Mouse (Mus musculus): ENCODE data around the gene Cblc.

The Cblc gene

GRCm38 (mm10) chr7:19782645-19783044 is 14.0 kb downstream of the Cblc start:
- DNase-seq (ENCODE audit: low spot score in 2 of 2), result no peak

- DNase-seq (ENCODE audit: low spot score in 2 of 2), result no peak
Measured at GRCm38 (mm10) chr7:19781741-19782140, 14.9 kb downstream of the Cblc start.

GRCm38 (mm10) chr7:19779903-19780302 is 16.7 kb downstream of the Cblc start:
- DNase-seq (ENCODE audit: low spot score in 2 of 2), result no peak

GRCm38 (mm10) chr7:19778645-19779044 is 18.0 kb downstream of the Cblc start:
- DNase-seq (ENCODE audit: low spot score in 2 of 2), result no peak

GRCm38 (mm10) chr7:19777049-19777723 is 19.4 kb downstream of the Cblc start:
- DNase-seq (ENCODE audit: low spot score in 2 of 2), result no peak

- no peak for DNase-seq (ENCODE audit: low spot score in 2 of 2)
Measured at GRCm38 (mm10) chr7:19771682-19772081, 24.9 kb downstream of the Cblc start.

GRCm38 (mm10) chr7:19770984-19771391 is 25.6 kb downstream of the Cblc start, which contains the start of gene Bcam:
Bcam (minus strand) TSS chr7:19771016.
- no peak for DNase-seq (ENCODE audit: low spot score in 2 of 2)

GRCm38 (mm10) chr7:19770375-19770754 is 26.2 kb downstream of the Cblc start:
- peak; percentile 42 for DNase-seq (ENCODE audit: low spot score in 2 of 2)

- DNase-seq (ENCODE audit: low spot score in 2 of 2), result no peak
Measured at GRCm38 (mm10) chr7:19769434-19770374, 26.9 kb downstream of the Cblc start.

GRCm38 (mm10) chr7:19769001-19769400 is 27.6 kb downstream of the Cblc start:
- DNase-seq (ENCODE audit: low spot score in 2 of 2), result no peak

- DNase-seq (ENCODE audit: low spot score in 2 of 2), result no peak
Measured at GRCm38 (mm10) chr7:19768251-19768650, 28.4 kb downstream of the Cblc start.

- DNase-seq (ENCODE audit: low spot score in 2 of 2), result no peak
Measured at GRCm38 (mm10) chr7:19764581-19764980, 32.0 kb downstream of the Cblc start.

- DNase-seq (ENCODE audit: low spot score in 2 of 2), result no peak
Measured at GRCm38 (mm10) chr7:19763829-19764477, 32.7 kb downstream of the Cblc start.

GRCm38 (mm10) chr7:19762283-19762682 is 34.3 kb downstream of the Cblc start:
- no peak for DNase-seq (ENCODE audit: low spot score in 2 of 2)

- DNase-seq (ENCODE audit: low spot score in 2 of 2), result no peak
Measured at GRCm38 (mm10) chr7:19760021-19760420, 36.6 kb downstream of the Cblc start.

- DNase-seq (ENCODE audit: low spot score in 2 of 2), result no peak
Measured at GRCm38 (mm10) chr7:19758623-19759022, 38.0 kb downstream of the Cblc start.

GRCm38 (mm10) chr7:19755851-19756786 is 40.5 kb downstream of the Cblc start:
- DNase-seq (ENCODE audit: low spot score in 2 of 2), result no peak

- no peak for DNase-seq (ENCODE audit: low spot score in 2 of 2)
Measured at GRCm38 (mm10) chr7:19755008-19755407, 41.6 kb downstream of the Cblc start.

GRCm38 (mm10) chr7:19754065-19754464 is 42.5 kb downstream of the Cblc start:
- DNase-seq (ENCODE audit: low spot score in 2 of 2), result no peak

- no peak for DNase-seq (ENCODE audit: low spot score in 2 of 2)
Measured at GRCm38 (mm10) chr7:19753587-19753986, 43.0 kb downstream of the Cblc start.

- DNase-seq (ENCODE audit: low spot score in 2 of 2), result no peak
Measured at GRCm38 (mm10) chr7:19752652-19753051, 44.0 kb downstream of the Cblc start.

Data from frontal cortex, postnatal 25 days (tissue).